Mouse (Mus musculus): Measurements from ENCODE around the gene Vps26a. TPM values are rescaled to one million over a fixed set of nuclear protein-coding genes. Genes with fewer than 3 reads are reported as not detected.

Gene Vps26a
- 10 to 100 TPM; 66.9 to 69.9 TPM for polyA plus RNA-seq (2017; shearing (Covaris generic))

DNA sequence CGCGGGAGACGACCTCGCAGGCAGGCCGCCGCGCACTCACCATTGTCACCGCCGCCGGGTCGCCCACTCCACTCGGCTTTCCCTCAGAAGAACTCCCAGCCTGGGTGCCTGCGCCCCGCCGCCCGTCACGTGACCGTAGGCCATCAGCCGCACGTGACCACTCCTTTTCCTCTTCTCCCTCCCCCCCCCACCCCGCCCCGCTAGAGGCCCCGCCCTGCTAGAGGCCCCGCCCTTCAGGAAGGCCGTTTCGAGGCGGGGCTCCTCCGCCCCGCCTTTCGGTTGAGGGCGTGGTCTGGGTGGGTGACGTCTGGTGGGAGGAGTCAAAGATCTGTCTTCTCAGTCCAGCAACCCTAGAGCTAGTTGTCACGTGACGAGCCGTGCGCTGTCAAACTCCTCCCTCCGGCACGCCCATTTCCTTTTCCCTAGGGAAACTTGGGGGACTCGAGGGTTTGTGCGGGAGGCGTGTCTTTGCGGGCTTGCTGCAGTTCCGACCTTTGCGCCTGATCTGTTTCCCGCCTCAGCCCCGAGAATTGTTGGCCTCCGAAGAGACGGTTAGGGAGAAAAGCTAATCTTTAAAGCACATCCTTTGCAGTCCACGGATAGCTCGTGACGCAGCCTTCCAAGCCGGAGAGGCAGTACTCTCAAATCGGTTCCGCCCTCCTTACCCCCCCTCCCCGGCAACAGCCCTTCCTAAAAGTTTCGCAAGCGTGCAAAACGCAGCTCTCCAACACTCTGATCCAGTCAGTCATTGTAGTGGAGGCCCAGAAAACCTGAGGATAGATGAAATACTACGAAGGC, at the start of gene Vps26a:
Gene Vps26a (minus strand): TSS at position 188 of the 798 bp plus-strand sequence.

DNA sequence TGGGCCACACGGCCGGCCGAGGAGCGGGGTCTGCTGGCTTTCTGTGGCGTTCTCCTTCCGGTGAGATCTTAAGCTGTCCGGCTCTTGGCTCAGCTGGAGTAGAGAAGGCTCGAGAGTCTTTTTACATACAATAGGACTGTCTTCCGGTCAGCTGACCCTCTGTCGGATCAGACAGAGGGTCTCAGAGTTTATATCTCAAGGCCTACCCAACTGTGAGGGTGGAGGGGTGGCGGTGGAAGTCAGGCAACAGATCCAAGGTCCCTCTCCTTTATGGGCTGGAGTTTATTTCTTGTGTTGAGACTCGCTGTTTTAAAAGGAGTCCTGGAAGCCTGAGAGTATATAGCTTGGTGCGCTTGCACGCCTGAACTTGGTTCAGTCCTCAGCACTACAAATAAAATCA, 40.7 kb upstream of the Vps26a start, which contains the start of gene Srgn:
Gene Srgn (minus strand): TSS at position 101 of the 400 bp plus-strand sequence.

DNA sequence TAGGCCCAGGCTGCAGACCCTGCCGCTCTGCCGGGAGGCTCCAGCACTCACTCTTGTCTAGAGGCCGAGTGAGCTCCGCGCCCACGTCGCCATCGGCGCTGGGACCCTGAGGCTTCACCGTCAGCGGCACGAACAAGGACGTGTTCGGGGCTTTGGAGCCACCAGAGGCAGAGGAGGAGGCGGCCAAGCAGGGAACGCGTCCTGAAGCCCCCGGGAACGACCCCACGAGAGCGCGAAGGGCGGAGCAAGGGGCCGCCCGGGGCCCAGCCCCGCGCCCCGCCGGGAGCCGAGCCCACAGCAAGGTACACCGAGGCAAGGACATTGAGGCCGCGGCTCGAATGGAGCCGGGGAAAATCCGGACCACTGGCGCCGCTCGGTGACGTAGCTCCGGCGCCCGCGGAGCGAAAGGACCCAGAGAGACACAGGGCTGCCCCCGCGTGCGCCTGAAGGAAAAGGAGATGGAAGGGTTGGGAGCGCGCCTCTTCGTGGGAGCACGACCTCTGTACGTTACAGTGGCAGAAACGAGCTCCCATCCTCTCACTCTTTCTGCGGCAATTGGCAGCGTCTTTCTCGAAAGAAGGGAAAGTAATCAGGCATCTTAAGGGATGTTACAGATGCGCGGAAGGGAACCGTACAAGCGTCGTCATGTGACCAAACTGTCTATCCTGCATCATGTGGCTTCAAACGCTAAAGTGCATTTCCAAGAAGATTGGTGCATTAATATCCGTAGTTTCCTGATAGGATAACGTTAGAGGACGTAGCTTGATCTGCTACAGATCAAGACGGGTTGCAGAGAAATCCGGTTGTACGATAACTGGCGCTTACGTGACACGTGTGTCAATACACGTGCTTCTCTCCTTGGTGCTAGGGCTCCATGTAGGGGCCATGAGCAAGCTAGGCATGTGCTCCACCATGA, 37.0 kb downstream of the Vps26a start, which contains the start of the genes 4930507D05Rik and Supv3l1:
Gene 4930507D05Rik (plus strand): TSS at position 126 of the 916 bp plus-strand sequence.
Gene Supv3l1 (minus strand): TSS at position 375 of the 916 bp plus-strand sequence.

DNA sequence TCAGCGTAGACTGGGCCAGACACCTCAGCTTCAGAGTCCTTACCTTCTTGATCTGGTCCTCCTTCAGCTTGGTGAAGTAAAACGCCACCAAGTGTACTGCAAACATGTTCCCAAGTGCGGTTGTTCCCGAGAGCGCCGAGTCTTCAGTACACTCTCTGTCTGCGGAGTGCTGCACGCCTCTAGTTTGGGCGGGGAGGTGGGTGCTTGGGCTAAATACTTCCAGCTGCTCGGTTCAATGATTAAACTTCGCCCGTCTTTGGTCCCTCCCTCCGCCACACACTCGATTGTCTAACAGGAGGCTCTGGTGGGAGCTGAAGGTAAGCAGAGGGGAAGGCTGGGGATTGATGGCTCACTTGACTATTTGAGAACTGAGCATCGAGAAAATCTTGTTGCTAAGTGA, 64.3 kb downstream of the Vps26a start, which contains the start of gene Hkdc1:
Gene Hkdc1 (minus strand): TSS at position 237 of the 400 bp plus-strand sequence.

Other genes with a start within 250 kb of the Vps26a start
- gene Tacr2, start 234.4 kb downstream of the Vps26a start, polyA plus RNA-seq (2017; shearing (Covaris generic)), result not detected
- gene Hk1, start 106.9 kb downstream of the Vps26a start, polyA plus RNA-seq (2017; shearing (Covaris generic)), result 100 to 1,000 TPM; 113 to 116 TPM
- gene Hkdc1, start 64.3 kb downstream of the Vps26a start, polyA plus RNA-seq (2017; shearing (Covaris generic)), result under 1 TPM; 0.35 to 0.56 TPM
- gene 4930507D05Rik, start 37.3 kb downstream of the Vps26a start, polyA plus RNA-seq (2017; shearing (Covaris generic)), result not detected
- gene Supv3l1, start 37.1 kb downstream of the Vps26a start, polyA plus RNA-seq (2017; shearing (Covaris generic)), result 10 to 100 TPM; 24.9 to 26.1 TPM
- 1,000 to 10,000 TPM in 1 of 2 experiments, 100 to 1,000 TPM in 1; 762 to 1,217 TPM for gene Srgn, start 40.6 kb upstream of the Vps26a start, polyA plus RNA-seq (2017; shearing (Covaris generic))
- gene Kif1bp, start 91.7 kb upstream of the Vps26a start, polyA plus RNA-seq (2017; shearing (Covaris generic)), result 10 to 100 TPM; 39.9 to 50.2 TPM
- 10 to 100 TPM; 38.8 to 43.9 TPM for gene Ddx21, start 115.5 kb upstream of the Vps26a start, polyA plus RNA-seq (2017; shearing (Covaris generic))
- gene Ddx50, start 164.4 kb upstream of the Vps26a start, polyA plus RNA-seq (2017; shearing (Covaris generic)), result 100 to 1,000 TPM; 128 to 142 TPM
- gene Stox1, start 239.3 kb upstream of the Vps26a start, polyA plus RNA-seq (2017; shearing (Covaris generic)), result 1 to 10 TPM; 1.6 to 1.8 TPM

All from inflammation-experienced regulatory T-cells (primary cell).